Mouse (Mus musculus): ENCODE measurements around the gene 4931409K22Rik.

4931409K22Rik gene

GRCm38 (mm10) chr5:24597221-24597728 lies 40.7 kb upstream of the 4931409K22Rik start:
- DNase-seq (ENCODE audit: low read depth, low spot score): peak; percentile 92
- Histone ChIP-seq H3K27me3 (ENCODE audit: control insufficient read depth, insufficient read depth, low read length, poor library complexity, severe bottlenecking) (no peaks in the 10 kb centered on the region), H3K36me3 (ENCODE audit: control insufficient read depth, insufficient read depth, low read length, poor library complexity, severe bottlenecking) (no peaks in the 10 kb centered on the region)

- DNase-seq (ENCODE audit: low read depth, low spot score): peak; percentile 50
- H3K27me3 ChIP-seq (ENCODE audit: control insufficient read depth, insufficient read depth, low read length, poor library complexity, severe bottlenecking): no peaks in the 10 kb centered on the region
- no peaks in the 10 kb centered on the region for H3K36me3 ChIP-seq (ENCODE audit: control insufficient read depth, insufficient read depth, low read length, poor library complexity, severe bottlenecking)
Measured at GRCm38 (mm10) chr5:24596519-24597171, 40.0 kb upstream of the 4931409K22Rik start.

- no peaks in the 10 kb centered on the region for H3K36me3 ChIP-seq (ENCODE audit: control insufficient read depth, insufficient read depth, low read length, poor library complexity, severe bottlenecking)
- H3K27me3 ChIP-seq (ENCODE audit: control insufficient read depth, insufficient read depth, low read length, poor library complexity, severe bottlenecking): no peaks in the 10 kb centered on the region
- DNase-seq (ENCODE audit: low read depth, low spot score): no peak
Measured at GRCm38 (mm10) chr5:24595786-24596380, 39.3 kb upstream of the 4931409K22Rik start.

GRCm38 (mm10) chr5:24595261-24595660 lies 38.7 kb upstream of the 4931409K22Rik start:
- H3K27me3 ChIP-seq (ENCODE audit: control insufficient read depth, insufficient read depth, low read length, poor library complexity, severe bottlenecking): no peaks in the 10 kb centered on the region
- no peak for DNase-seq (ENCODE audit: low read depth, low spot score)
- no peaks in the 10 kb centered on the region for H3K36me3 ChIP-seq (ENCODE audit: control insufficient read depth, insufficient read depth, low read length, poor library complexity, severe bottlenecking)

GRCm38 (mm10) chr5:24594346-24594745 lies 37.7 kb upstream of the 4931409K22Rik start:
- Histone ChIP-seq H3K36me3 (ENCODE audit: control insufficient read depth, insufficient read depth, low read length, poor library complexity, severe bottlenecking) (peaks cover 2% of the 10 kb centered on the region; the same call in 1 of the 2 replicates), H3K27me3 (ENCODE audit: control insufficient read depth, insufficient read depth, low read length, poor library complexity, severe bottlenecking) (no peaks in the 10 kb centered on the region)
- no peak for DNase-seq (ENCODE audit: low read depth, low spot score)

- no peaks in the 10 kb centered on the region for H3K27me3 ChIP-seq (ENCODE audit: control insufficient read depth, insufficient read depth, low read length, poor library complexity, severe bottlenecking)
- peaks cover 4% of the 10 kb centered on the region for H3K36me3 ChIP-seq (ENCODE audit: control insufficient read depth, insufficient read depth, low read length, poor library complexity, severe bottlenecking)
- no peak for DNase-seq (ENCODE audit: low read depth, low spot score)
Measured at GRCm38 (mm10) chr5:24593928-24594327, 37.3 kb upstream of the 4931409K22Rik start.

GRCm38 (mm10) chr5:24593230-24593629 lies 36.6 kb upstream of the 4931409K22Rik start:
- no peak for DNase-seq (ENCODE audit: low read depth, low spot score)
- Histone ChIP-seq H3K27me3 (ENCODE audit: control insufficient read depth, insufficient read depth, low read length, poor library complexity, severe bottlenecking) (no peaks in the 10 kb centered on the region), H3K36me3 (ENCODE audit: control insufficient read depth, insufficient read depth, low read length, poor library complexity, severe bottlenecking) (peaks cover 6% of the 10 kb centered on the region)

GRCm38 (mm10) chr5:24592471-24593160 lies 36.0 kb upstream of the 4931409K22Rik start:
- DNase-seq (ENCODE audit: low read depth, low spot score): no peak
- Histone ChIP-seq H3K36me3 (ENCODE audit: control insufficient read depth, insufficient read depth, low read length, poor library complexity, severe bottlenecking) (peaks cover 6% of the 10 kb centered on the region), H3K27me3 (ENCODE audit: control insufficient read depth, insufficient read depth, low read length, poor library complexity, severe bottlenecking) (no peaks in the 10 kb centered on the region)

- peaks cover 6% of the 10 kb centered on the region for H3K36me3 ChIP-seq (ENCODE audit: control insufficient read depth, insufficient read depth, low read length, poor library complexity, severe bottlenecking)
- DNase-seq (ENCODE audit: low read depth, low spot score): no peak
Measured at GRCm38 (mm10) chr5:24591796-24592470, 35.3 kb upstream of the 4931409K22Rik start.

GRCm38 (mm10) chr5:24591268-24591721 lies 34.7 kb upstream of the 4931409K22Rik start:
- Histone ChIP-seq H3K27me3 (ENCODE audit: control insufficient read depth, insufficient read depth, low read length, poor library complexity, severe bottlenecking) (no peaks in the 10 kb centered on the region), H3K36me3 (ENCODE audit: control insufficient read depth, insufficient read depth, low read length, poor library complexity, severe bottlenecking) (peaks cover 6% of the 10 kb centered on the region)
- DNase-seq (ENCODE audit: low read depth, low spot score): no peak

More at GRCm38 (mm10) chr5:24591796-24592470, 35.3 kb upstream of the 4931409K22Rik start:
- H3K27me3 ChIP-seq (ENCODE audit: control insufficient read depth, insufficient read depth, low read length, poor library complexity, severe bottlenecking): no peaks in the 10 kb centered on the region

GRCm38 (mm10) chr5:24589511-24590500 lies 33.2 kb upstream of the 4931409K22Rik start:
- Histone ChIP-seq H3K36me3 (ENCODE audit: control insufficient read depth, insufficient read depth, low read length, poor library complexity, severe bottlenecking) (peaks cover 6% of the 10 kb centered on the region), H3K27me3 (ENCODE audit: control insufficient read depth, insufficient read depth, low read length, poor library complexity, severe bottlenecking) (no peaks in the 10 kb centered on the region)
- no peak for DNase-seq (ENCODE audit: low read depth, low spot score)

GRCm38 (mm10) chr5:24587200-24587577 lies 30.6 kb upstream of the 4931409K22Rik start:
- DNase-seq (ENCODE audit: low read depth, low spot score): no peak
- Histone ChIP-seq H3K36me3 (ENCODE audit: control insufficient read depth, insufficient read depth, low read length, poor library complexity, severe bottlenecking) (peaks cover 6% of the 10 kb centered on the region), H3K27me3 (ENCODE audit: control insufficient read depth, insufficient read depth, low read length, poor library complexity, severe bottlenecking) (no peaks in the 10 kb centered on the region)

- Histone ChIP-seq H3K36me3 (ENCODE audit: control insufficient read depth, insufficient read depth, low read length, poor library complexity, severe bottlenecking) (peaks cover 6% of the 10 kb centered on the region), H3K27me3 (ENCODE audit: control insufficient read depth, insufficient read depth, low read length, poor library complexity, severe bottlenecking) (no peaks in the 10 kb centered on the region)
- peak; percentile 87 for DNase-seq (ENCODE audit: low read depth, low spot score)
Measured at GRCm38 (mm10) chr5:24586547-24587199, 30.1 kb upstream of the 4931409K22Rik start, which contains the start of gene Chpf2. Chpf2 (plus strand) TSS chr5:24586741.
